Mouse (Mus musculus) myocyte (in vitro differentiated cells): ENCODE measurements at regions not wholly inside any gene's neighbourhood (a gene's known extent, or its start where the extent isn't known, plus 50 kb on each side); places are given as distances from the start of the nearest gene placed in this dataset.

Experiments used
- CEBPB ChIP-seq: IDR thresholded peaks from 2 replicates; pipeline ENCODE4 v1.6.1; 2011; ENCODE audit warnings: mild to moderate bottlenecking, moderate library complexity; ENCODE audit not compliant: poor library complexity, insufficient read depth, severe bottlenecking
- MAX ChIP-seq: IDR thresholded peaks from one replicate; pipeline ENCODE4 v1.6.1; 2011; ENCODE audit warnings: low read depth, mild to moderate bottlenecking, control low read depth
- POLR2A ChIP-seq: IDR thresholded peaks from one replicate; pipeline ENCODE4 v1.6.1; 2011; ENCODE audit warnings: low read depth, mild to moderate bottlenecking, control low read depth, moderate library complexity; ENCODE audit not compliant: insufficient read length
- POLR2AphosphoS2 ChIP-seq: IDR thresholded peaks from one replicate; pipeline ENCODE4 v1.6.1; 2011; ENCODE audit warnings: low read depth, control low read depth; ENCODE audit not compliant: insufficient read length
- REST ChIP-seq: IDR thresholded peaks from one replicate; pipeline ENCODE4 v1.6.1; 2011; ENCODE audit warnings: mild to moderate bottlenecking, control low read depth, moderate library complexity; ENCODE audit not compliant: insufficient read depth, insufficient read length
- SRF ChIP-seq: IDR thresholded peaks from one replicate; pipeline ENCODE4 v1.6.1; 2011; ENCODE audit warnings: low read depth; ENCODE audit not compliant: control insufficient read depth, insufficient read length
- TCF12 ChIP-seq: IDR thresholded peaks from one replicate; pipeline ENCODE4 v1.6.1; 2011; ENCODE audit warnings: mild to moderate bottlenecking, control low read depth; ENCODE audit not compliant: poor library complexity, insufficient read depth, severe bottlenecking
- USF1 ChIP-seq: IDR thresholded peaks from one replicate; pipeline ENCODE4 v1.6.1; 2011; ENCODE audit warnings: low read depth, mild to moderate bottlenecking, control low read depth, moderate library complexity

DNA sequence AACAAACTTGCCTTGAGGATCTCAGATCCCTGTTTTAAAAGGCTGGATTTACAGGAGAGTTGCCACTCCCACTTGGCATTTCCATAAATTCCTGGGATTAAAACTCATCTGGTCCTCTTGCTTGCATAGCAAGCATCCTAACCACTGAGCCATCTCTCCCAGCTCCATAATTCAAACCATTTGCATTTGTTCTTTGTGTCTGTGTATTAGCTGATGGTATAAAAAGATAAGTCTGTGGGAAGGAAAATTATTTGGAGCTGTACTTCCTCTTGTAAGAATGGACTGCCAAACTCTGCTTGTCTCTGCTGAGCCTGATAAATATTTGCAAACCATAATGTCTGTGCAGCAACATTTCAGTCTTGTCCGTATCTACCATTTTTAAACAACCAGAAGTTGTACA is 116.0 kb downstream of the Hpgd start:
- TF ChIP-seq USF1, result no peak
- TF ChIP-seq CEBPB, result no peak
- no peak for TF ChIP-seq SRF
- no peak for TF ChIP-seq TCF12
- no peak for TF ChIP-seq POLR2AphosphoS2
- no peak for TF ChIP-seq POLR2A
- TF ChIP-seq MAX, result no peak
- TF ChIP-seq REST, result no peak
